Mouse (Mus musculus) embryonic facial prominence, embryonic 10.5 days (tissue): ENCODE data around the gene Rgl1. TPM values are rescaled to one million over a fixed set of nuclear protein-coding genes. Genes with fewer than 3 reads are reported as not detected.

Experiments used
- DNase-seq: peaks from one replicate; pipeline ENCODE4 v3.0.0-alpha.2; 2017; ENCODE audit warnings: low spot score
- H3K27ac ChIP-seq: fragments of 300-500 bp; sonication (generic); replicated peaks from 2 replicates; pipeline ENCODE4 v1.5.1; 2016; ENCODE audit warnings: mild to moderate bottlenecking
- H3K27me3 ChIP-seq: fragments of 300-500 bp; sonication (generic); replicated peaks from 2 replicates; pipeline ENCODE4 v1.6.1; 2016; ENCODE audit warnings: low read depth, mild to moderate bottlenecking; ENCODE audit not compliant: poor library complexity, severe bottlenecking
- H3K36me3 ChIP-seq: fragments of 300-500 bp; sonication (generic); replicated peaks from 2 replicates; pipeline ENCODE4 v1.6.1; 2016; ENCODE audit warnings: mild to moderate bottlenecking, moderate library complexity
- H3K4me1 ChIP-seq: fragments of 300-500 bp; sonication (generic); 2 replicates; pipeline ENCODE4 v1.6.1; 2016
- H3K4me3 ChIP-seq: fragments of 300-500 bp; sonication (generic); 2 replicates; pipeline ENCODE4 v1.5.1; 2016; ENCODE audit warnings: mild to moderate bottlenecking, moderate library complexity
- H3K9me3 ChIP-seq: fragments of 300-500 bp; sonication (generic); 2 replicates; pipeline ENCODE4 v1.6.1; 2016; ENCODE audit warnings: mild to moderate bottlenecking
- WGBS: fragments of 180-500 bp; shearing (Covaris S2); methylation state at CpG from one replicate; pipeline ENCODE4 v1.1.7; 2016; 5-methylcytosine and 5-hydroxymethylcytosine counted together
- polyA plus RNA-seq: library from polyadenylated mRNA; unstranded; fragments of >200 nt; fragmentation: Nextera tagmentation; extraction: Ambion mirVana; gene quantifications from 2 replicates; pipeline ENCODE4 v1.2.1, GENCODE M21; 2016

The Rgl1 gene
- polyA plus RNA-seq = 28.0 and 30.8 TPM in 2 replicates

DNA sequence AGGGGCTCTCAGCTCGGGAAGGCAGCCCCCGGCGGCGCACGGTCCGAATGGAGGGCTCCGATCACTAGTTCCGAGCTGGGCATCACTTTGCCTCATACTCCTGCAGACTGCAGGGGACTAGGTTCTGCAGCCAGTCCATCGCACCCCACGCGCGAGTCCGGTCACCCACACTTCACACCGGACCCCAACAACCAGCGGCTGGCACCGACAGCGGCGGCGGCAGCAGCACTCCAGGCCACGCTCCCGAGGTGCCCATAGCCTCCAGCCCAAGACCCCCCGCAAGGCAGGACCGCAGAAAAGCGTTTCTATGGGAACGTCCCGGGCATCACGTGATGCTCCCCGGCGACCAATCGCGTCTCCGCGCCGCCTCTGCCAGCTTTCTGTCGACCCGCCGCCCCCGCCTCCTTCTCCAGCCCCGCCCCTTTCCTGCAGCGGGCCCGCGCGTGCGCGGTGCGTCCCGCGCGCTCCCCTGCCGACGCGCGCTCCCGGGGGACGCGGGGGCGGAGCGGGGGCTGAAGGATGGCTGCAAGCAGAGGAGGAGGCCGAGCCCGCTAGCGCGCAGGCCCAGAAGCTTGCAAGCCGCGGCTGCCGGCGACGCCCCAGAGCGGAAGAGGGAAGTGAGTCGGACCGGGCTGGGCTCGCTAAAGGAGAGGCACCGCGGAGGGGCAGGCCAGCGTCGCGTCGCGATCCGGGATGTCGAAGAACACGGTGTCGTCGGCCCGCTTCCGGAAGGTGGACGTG, at the start of gene Rgl1, which contains the start of gene Arpc5:
TSS of gene Rgl1 (minus strand) at position 320 of the 741 bp plus-strand sequence.
TSS of gene Arpc5 (plus strand) at position 511 of the 741 bp plus-strand sequence.
- under 1% methylated on average over 84 of the region's 86 CpGs for WGBS
- DNase-seq = peak; percentile 99
- Histone ChIP-seq H3K9me3 (no peaks in the 10 kb centered on the region), H3K36me3 (peaks cover 23% of the 10 kb centered on the region), H3K4me3 (peak within 1 kb of the TSS; percentile 93), H3K4me1 (peaks cover 12% of the 10 kb centered on the region), H3K27ac (peak within 1 kb of the TSS; percentile 90), H3K27me3 (peaks cover 21% of the 10 kb centered on the region)

DNA sequence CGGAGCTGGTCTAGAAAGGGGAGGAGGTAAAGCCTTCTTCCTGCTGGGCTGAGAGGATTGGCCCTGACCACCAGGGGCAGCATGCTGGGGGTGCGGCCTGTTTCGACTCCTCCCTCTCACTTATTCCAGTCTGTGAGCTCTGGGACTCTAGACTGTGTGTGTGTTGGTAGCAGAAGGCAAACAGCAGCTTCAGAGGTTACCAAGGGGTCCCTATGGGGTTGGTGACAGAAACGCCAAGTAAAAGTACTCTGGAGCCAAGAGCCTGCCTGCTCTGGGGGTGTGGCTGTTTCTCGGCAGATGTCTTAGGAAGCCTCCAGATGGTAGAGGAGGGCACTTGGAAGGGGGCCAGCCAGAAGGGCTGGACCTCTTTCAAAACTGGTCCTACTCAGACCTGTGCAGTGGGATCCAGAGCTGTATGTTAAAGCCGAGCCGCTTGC, 49.1 kb upstream of the Rgl1 start:
- Histone ChIP-seq H3K4me3 (no peak overlapping the region), H3K27me3 (no peaks in the 10 kb centered on the region; the same call in 1 of the 2 replicates), H3K27ac (peak overlapping the region; percentile 20; the same call in 1 of the 2 replicates), H3K36me3 (no peaks in the 10 kb centered on the region), H3K9me3 (no peaks in the 10 kb centered on the region), H3K4me1 (peaks cover 46% of the 10 kb centered on the region)
- WGBS = 50% methylated on average over 7 of the region's 7 CpGs
- peak; percentile 69 for DNase-seq

DNA sequence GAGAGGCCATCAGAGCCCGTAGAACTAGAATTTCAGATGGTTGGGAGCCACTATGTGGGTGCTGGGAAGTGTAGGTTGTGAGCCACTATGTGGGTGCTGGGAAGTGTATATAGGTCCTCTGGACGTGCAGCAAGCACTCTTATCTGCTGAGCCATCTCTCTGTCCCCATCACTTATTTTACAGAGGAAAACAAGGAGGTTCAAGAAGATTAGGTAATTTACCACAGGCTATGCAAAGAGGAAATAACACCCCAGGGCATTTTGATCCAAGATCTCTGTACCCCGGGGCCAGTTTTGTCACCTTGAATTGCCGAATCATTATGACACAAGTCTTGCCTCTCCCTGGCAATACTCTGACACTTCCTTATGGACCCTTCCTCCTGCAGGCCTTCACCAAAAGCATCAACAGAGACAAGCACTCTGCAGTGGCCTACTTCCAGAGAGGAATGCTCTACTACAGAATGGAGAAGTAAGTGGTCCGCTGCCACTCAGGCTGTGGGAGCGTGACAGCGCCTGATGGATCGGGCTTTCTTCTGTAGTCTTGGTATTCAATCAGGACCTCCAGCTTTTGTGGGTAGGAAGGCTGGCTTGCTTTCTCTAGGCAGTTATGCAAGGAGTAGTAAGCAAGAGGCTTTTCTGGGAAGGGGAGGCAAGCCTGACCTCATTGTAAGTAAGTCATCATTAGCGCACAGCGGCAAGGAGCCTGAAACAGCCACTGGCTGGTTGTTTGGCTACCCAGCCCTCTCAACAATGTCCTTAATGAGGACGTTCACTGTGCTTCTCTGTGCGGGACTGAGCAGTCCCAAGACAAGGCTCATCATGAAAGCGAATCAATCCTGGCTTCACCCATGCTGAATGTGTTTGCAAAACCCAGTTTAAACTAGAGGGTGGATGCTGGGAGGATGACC, 44.6 kb upstream of the Rgl1 start:
- no peak overlapping the region for H3K27ac ChIP-seq

DNA sequence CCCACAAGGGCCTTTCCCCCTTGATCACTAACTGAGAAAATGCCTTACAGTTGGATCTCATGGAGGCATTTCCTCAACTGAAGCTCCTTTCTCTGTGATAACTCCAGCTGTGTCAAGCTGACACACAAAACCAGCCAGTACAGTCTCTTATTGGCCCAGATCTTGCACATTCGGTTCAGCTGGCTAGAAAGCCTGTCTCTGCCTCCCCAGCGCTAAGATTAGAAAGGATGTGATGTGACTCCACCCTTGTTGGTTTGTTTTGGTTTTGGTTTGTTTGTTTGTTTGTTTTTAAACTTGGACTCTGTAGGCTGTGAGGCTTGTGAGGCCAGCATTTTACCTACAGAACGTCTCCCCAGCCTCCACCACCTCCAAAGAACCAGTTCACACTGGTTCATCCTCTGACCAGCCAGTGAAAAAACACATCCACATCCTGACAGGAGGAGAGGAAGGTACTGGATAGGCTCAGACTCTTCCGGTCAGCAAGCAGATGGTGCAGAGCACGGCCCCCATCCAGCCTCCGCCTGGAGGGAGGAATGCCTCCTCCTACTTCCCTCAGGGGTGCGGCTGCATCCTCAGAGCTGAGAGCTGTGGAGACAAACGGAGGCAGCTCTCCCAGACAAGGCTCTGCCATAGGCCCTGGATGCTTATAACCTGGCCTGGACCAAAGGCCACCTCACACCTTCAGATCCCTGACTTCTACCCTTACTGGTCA, 43.5 kb upstream of the Rgl1 start:
- Histone ChIP-seq H3K36me3 (no peaks in the 10 kb centered on the region), H3K27ac (peak overlapping the region; percentile 7), H3K4me1 (peaks cover 31% of the 10 kb centered on the region), H3K27me3 (no peaks in the 10 kb centered on the region), H3K4me3 (no peak overlapping the region), H3K9me3 (no peaks in the 10 kb centered on the region)
- 33% methylated on average over 8 of the region's 8 CpGs for WGBS
- peak; percentile 44 for DNase-seq

More for the DNA sequence above, 44.6 kb upstream of the Rgl1 start:
- WGBS = 73% methylated on average over 13 of the region's 13 CpGs
- no peak for DNase-seq
- Histone ChIP-seq H3K4me1 (peaks cover 41% of the 10 kb centered on the region), H3K36me3 (no peaks in the 10 kb centered on the region), H3K27me3 (no peaks in the 10 kb centered on the region), H3K4me3 (no peak overlapping the region), H3K9me3 (no peaks in the 10 kb centered on the region)

DNA sequence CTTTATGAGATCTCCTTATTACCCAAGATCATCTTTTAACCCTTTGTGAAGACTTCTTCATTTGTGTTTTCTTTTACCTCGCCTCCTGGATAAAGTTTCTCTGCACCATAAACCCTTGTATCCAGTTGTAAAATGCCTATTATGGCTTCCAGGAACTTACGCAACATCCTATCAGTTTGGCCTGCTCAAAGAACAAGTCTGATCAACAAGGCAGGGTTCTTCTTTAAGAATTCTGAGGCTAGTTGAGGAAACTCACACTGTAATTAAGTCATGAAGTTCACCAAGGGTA, 42.2 kb upstream of the Rgl1 start:
- H3K4me1 ChIP-seq = peaks cover 30% of the 10 kb centered on the region
- no peaks in the 10 kb centered on the region for H3K36me3 ChIP-seq
- H3K27ac ChIP-seq = peak overlapping the region; percentile 40
- no peak for DNase-seq
- H3K27me3 ChIP-seq = no peaks in the 10 kb centered on the region
- WGBS = 87% methylated on average over 2 of the region's 2 CpGs
- H3K9me3 ChIP-seq = no peaks in the 10 kb centered on the region
- no peak overlapping the region for H3K4me3 ChIP-seq

DNA sequence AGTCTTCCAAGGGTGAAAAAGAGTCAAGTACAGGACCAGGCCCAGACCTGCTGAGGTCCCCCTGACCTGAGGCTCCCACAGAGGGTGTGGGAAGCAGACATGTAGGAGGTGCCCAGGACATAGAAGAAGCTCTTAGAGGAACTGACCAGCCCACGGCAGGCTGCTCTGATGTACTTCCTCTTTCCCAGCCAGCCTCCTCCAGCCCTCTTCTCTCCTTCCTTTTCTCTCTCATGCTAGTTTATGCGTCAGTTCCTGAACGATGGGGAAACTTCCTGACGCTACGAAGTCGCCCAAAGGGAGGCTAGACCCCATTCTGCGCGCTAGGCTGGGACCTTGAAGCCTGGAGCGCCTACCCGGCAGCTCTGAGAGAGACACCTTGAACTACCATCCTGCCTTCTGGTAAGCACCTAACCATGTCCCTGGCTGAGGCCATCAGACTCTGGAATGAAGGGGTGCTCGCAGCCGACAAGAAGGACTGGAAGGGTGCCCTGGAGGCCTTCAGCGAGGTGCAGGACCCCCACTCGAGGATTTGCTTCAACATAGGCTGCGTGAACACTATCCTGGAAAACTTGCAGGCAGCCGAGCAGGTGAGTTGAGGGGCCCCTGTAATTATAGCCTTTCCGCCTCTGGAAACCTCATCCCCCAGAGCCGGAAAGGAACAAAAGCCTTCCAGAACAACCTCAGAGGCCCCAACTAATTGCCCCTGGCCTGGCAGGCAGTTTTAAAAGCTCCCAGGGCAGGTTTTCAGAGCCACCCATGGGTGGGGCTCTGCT, 41.7 kb upstream of the Rgl1 start:
- 67% methylated on average over 18 of the region's 18 CpGs for WGBS
- Histone ChIP-seq H3K4me3 (no peak overlapping the region), H3K27ac (peak overlapping the region; percentile 40; the same call in 1 of the 2 replicates), H3K9me3 (no peaks in the 10 kb centered on the region), H3K27me3 (no peaks in the 10 kb centered on the region), H3K36me3 (no peaks in the 10 kb centered on the region), H3K4me1 (peaks cover 30% of the 10 kb centered on the region)
- peak; percentile 42 for DNase-seq

DNA sequence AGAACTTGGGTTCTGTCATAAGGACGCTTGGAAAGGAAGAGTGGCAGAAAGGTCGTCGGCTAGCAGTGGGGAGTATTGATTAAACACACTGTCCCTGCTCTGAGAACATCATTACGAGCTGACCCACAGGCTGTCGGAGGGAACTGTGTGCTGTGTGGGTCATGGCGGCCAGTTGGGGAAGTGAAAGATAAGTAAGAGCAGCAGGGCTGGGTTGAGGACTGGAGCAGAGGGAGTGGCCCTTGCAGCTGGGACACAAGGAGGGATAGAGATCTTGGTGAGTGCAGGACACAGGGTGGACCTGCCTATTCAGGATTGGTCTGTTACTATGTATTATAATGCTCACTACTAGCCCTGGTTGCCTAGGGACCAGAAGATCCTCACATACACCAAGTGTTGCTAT, 38.8 kb upstream of the Rgl1 start:
- Histone ChIP-seq H3K36me3 (no peaks in the 10 kb centered on the region), H3K4me3 (no peak overlapping the region), H3K27ac (no peak overlapping the region), H3K9me3 (no peaks in the 10 kb centered on the region), H3K27me3 (no peaks in the 10 kb centered on the region), H3K4me1 (peaks cover 32% of the 10 kb centered on the region)
- no peak for DNase-seq
- WGBS = 86% methylated on average over 6 of the region's 6 CpGs

DNA sequence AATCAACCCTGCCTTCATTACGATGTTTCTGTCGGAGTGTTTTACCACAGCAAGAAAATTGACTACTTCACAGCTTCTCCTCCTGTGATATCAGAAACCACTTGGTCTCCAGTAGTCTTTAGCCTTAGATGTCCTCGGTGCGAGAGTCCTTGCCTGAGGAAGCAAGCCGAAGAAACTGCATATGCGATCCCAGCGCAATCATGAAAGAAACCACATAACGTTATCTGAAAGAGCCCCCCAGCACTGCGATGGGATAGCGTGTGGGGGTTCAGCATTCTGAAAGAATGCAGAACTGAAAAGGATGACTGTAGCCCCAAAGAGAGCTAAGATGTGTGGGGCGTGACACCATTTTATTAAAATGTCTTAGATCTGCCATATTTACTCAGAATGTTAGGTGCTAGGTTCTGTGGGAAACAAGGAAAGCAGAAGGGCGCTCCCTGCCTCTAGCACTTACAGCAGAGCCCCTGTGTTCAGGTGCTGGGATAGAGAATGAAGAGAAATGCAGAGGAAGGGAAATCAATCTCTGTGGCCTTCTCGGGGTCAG, 34.6 kb upstream of the Rgl1 start:
- H3K4me1 ChIP-seq = peaks cover 18% of the 10 kb centered on the region
- no peaks in the 10 kb centered on the region for H3K9me3 ChIP-seq
- 87% methylated on average over 13 of the region's 13 CpGs for WGBS
- no peak overlapping the region for H3K4me3 ChIP-seq
- no peaks in the 10 kb centered on the region for H3K36me3 ChIP-seq
- no peak for DNase-seq
- H3K27ac ChIP-seq = no peak overlapping the region
- H3K27me3 ChIP-seq = no peaks in the 10 kb centered on the region

DNA sequence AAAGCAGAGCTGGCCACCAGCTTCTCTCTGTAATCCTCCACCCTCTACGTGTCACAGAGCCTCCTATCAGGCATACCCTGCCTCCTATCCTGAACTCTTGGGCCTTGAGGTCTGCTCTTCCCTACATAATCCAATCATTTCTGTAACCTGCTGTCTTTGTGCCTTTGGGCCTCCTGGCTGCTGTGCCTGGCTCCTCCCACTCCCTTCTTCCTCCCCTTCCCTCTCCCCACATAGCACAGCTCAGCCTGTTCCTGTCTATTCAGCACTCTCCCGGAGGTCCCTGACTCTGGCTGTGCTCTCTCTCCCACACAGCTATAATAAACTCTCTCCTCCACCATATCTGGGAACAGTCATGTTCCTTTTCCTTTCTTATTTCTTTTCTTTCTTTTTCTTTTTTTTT, 33.7 kb upstream of the Rgl1 start, which contains the start of gene Ncf2:
TSS of gene Ncf2 (plus strand) at position 298 of the 400 bp plus-strand sequence.
- H3K4me1 ChIP-seq = peaks cover 18% of the 10 kb centered on the region
- H3K9me3 ChIP-seq = no peaks in the 10 kb centered on the region
- no peak within 1 kb of the TSS; the same call in 1 of the 2 replicates for H3K27ac ChIP-seq
- H3K4me3 ChIP-seq = no peak within 1 kb of the TSS
- no peaks in the 10 kb centered on the region for H3K27me3 ChIP-seq
- 7% methylated on average over 2 of the region's 2 CpGs for WGBS
- DNase-seq = peak; percentile 43
- no peaks in the 10 kb centered on the region for H3K36me3 ChIP-seq

DNA sequence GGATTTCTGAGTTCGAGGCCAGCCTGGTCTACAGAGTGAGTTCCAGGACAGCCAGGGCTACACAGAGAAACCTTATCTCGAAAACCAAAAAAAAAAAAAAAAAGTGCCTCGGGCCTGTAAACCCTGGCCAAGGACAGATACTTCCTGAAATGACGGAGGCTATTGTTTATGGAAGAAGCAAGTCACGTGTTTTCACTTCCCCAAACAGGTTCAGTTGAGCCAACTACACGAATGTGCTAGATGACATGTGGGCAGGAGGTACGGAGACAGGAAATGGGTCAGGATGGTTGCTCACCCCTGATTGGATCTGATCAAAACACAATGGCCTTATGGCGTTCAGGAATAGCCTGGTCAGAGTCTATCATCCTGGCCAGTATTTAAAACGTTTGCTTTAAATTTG, 32.0 kb upstream of the Rgl1 start:
- Histone ChIP-seq H3K27ac (no peak overlapping the region), H3K27me3 (no peaks in the 10 kb centered on the region), H3K4me1 (peaks cover 29% of the 10 kb centered on the region), H3K36me3 (no peaks in the 10 kb centered on the region), H3K4me3 (no peak overlapping the region), H3K9me3 (no peaks in the 10 kb centered on the region)
- no peak for DNase-seq
- WGBS = 67% methylated on average over 9 of the region's 9 CpGs

DNA sequence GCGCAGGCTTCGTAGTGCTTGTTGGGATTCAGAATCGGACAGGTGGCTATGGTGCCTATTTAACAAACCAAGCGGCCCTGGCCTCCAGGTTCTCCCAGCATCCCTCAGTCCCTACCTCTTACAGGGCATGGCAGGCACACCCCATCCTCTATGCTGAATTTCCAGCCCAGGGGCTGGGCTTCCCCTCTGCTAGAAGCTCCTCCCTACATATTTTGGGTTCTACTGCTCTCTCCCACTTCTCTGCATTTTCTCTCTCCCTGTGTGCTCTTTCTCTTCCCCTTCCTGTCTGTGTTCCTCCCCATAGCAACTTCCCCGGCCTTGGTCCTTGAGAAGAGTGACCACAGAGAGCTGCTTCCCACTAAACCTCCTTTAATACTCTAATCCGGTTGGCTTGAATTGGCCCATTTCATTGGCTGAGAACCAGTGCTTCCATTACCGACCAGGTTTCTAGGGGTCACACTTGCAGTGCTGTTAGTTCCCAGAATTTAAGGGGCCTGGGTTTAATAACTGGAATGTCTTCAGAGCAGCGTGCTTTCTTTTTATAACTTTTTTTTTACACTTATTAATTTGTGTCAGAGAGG, 30.6 kb upstream of the Rgl1 start:
- WGBS = 82% methylated on average over 8 of the region's 8 CpGs
- Histone ChIP-seq H3K36me3 (no peaks in the 10 kb centered on the region), H3K27ac (no peak overlapping the region), H3K4me3 (no peak overlapping the region), H3K9me3 (no peaks in the 10 kb centered on the region), H3K27me3 (no peaks in the 10 kb centered on the region), H3K4me1 (peaks cover 35% of the 10 kb centered on the region)
- no peak for DNase-seq
